Mouse (Mus musculus) brain, embryonic 18.5 days (tissue): ENCODE data around the gene Grsf1.

Source experiments
- DNase-seq: peaks from one replicate; pipeline ENCODE4 v3.0.0-alpha.2; 2012; ENCODE audit warnings: low read depth, low spot score

The Grsf1 gene

DNA sequence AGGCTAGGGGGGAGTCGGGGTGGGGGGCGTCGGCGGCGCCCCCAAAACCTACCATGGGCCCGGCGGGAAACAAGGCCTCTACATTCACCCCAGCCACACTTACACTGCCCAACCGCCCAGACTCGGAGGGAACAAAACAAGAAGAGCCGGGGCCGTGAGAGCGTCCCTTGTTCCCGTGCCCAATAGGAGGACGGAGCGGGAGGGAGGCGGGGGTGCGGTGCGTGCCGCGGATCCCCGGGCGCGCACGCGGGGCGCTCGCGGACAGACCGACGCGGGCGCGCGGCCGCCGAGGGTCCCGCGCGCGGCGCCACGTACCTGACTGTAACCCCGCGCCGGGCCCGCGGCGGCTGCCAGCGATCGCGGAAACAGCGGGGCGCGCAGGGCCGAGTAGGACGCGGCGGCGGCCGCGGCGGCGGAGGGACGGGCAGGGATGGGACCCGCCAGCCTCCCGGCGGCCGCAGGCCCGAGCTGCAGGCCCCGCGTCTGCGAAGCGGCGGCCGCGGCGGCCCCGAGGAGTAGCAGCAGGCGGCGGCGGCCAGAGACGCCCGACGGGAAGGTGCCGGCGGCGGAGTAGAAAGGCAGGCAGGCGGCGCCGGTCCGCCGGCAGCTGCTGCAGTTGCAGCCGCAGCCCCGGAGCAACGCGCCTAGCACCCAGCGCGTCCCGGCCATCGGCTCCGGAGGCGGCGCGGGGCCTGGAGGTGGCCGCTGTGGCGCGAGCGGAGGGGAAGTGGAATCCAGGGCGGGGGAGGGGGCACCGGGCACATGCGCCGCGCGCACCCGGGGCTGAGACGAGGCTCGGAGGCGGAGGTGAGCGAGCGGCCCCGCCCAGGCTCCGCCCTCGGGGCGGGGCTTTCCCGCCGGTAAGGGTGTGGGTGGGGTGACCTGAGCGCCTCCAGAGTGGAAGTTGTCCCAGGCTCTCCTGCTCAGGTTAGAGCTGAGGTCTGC, at the start of gene Grsf1:
Grsf1 (minus strand) TSS at position 729 of the 945 bp plus-strand sequence.
- DNase-seq, result peak; percentile 71

DNA sequence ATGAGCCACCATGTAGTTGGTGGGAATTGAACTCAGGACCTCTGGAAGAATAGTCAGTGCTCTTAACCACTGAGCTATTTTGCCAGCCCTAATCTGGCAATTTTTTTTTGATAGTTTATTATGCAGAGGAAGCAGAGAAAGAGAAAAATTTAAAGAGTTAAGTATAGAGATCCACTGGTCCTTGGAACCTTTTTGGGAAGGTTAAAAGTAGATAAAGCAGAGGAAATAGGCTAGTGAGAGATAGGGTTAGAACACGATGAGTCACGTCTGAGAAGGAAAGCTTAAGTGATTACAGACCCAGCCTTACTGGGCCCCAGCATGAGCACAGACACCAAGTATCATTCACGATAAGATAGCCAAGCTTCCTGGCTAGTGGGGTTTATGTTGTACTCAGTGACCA, 48.1 kb upstream of the Grsf1 start:
- DNase-seq, result no peak

DNA sequence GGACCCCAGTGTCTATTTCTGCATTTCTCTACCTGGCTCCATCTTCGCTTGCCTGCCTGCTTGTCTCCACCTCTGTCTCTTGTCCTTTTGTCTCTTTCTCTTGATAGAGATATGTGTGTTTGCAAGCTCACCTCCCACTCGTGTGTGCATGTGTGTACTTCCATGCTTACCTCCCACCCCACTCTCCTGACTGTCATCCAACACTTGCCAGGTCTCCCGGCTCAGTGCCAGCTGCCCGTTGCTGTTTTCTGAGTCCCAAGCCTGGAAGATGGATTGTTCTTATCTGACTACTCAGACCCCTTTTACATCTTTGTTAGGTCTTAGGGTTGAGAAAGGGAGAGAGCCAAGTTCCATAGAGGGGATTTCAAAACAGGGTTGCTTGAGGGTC, 46.2 kb upstream of the Grsf1 start:
- DNase-seq, result no peak

DNA sequence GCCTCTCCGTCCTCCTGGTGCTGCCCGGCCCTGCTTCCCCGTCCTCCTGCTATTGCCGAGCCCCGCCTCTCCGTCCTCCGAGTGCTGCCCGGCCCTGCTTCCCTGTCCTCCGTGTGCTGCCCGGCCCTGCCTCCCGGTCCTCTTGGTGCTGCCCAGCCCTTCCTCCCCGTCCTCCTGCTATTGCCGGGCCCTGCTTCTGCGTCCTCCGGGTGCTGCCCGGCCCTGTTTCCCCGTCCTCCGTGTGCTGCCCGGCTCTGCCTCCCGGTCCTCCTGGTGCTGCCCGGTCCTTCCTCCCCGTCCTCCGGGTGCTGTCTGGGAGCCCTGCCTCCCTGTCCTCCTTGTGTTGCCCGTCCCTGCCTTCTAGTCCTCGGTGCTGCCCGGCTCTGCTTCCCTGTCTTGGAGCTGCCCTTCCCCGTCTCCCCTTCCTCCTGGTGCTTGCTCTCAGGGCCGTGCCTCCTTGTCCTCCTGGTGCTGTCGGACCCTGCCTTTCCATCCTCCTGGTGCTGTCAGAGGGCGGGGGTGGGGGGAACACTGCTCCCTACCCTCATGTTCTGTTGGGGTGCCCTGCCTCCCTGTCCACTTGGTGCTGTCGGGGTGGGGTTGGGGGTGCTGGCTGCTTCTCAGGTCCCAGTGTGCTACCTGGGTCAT, 45.7 kb upstream of the Grsf1 start:
- DNase-seq, result no peak

DNA sequence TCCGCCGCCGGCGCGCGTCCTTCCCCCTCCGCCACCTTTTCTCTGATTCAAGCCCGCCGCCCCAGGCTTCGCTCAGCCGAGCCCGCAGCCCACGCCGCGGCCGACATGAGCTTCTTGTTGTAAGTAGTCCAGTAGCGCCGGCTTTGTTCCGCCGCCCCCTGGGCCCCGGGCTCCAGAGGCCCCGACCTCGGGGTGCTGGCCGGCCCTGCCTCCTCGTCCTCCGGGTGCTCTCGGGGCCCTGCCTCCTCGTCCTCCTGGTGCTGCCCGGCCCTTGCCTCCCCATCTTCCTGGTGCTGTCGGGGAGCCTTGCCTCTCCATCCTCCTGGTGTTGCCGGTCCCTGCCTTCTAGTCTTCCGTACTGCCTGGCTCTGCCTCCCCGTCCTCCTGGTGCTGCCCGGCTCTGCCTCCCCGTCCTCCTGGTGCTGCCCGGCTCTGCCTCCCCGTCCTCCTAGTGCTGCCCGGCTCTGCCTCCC, 45.1 kb upstream of the Grsf1 start:
- no peak for DNase-seq

DNA sequence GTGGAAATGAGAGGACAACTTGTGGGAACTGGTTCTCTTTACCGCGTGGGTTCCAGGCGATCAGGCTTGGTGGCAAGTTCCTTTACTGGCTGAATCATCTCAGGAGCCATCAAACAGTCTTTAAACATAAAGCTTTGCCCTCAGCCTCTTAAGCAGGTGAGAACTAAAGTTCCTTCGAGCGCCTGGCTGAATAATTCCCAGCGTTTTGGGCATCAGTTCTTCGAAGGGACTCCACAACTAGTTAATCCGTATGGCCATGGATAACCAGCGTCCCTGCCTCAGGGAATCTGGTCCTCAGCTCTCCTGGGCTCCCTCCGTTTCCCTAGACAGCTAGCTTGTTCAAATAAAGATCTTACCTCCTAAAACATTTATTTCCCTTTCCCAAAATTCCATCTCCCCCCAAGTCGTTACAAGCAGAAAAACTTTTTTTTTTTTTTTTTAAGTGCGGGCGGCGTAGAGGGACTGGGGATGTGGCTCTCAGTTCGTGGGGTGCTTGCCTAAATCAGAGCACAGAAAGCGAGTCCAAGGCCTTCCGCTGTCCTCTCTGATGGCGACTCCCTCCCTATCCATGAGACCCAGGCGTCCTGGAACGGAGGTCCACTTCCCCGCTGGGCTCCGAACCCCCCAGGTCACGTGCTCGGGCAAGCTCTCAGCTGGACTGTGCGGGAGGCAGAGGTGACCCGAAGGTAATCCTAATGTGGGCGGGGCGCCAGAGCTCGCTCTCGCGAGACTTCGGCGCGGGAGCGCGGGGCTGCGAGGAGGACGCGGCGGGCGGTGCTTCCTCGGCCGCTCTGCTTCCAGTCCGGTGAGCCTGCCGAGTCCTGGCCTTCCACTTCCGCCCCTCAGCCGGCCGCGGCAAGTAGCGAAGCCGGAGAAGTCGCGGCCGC, 44.4 kb upstream of the Grsf1 start, which contains the start of gene Mob1b:
Mob1b (plus strand) TSS at position 740 of the 887 bp plus-strand sequence.
- peak; percentile 77 for DNase-seq

DNA sequence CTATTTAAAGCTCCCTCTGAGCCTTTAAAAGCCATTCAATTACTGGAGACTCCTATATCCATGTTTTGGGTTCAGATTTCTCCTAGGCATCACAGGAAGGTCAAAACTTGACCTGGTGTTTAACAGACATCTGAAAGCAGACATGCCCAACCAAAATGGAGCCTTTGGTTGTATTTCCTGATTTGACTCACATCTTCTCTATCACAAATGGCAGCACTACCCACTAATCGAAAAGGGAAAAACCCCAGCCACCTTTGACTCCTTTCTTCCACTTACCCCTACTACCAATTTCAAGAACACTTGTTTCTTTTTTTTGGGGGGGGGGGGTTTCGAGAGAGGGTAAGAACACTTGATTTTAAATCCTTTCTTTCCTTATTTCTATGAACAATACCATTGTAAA, 41.0 kb upstream of the Grsf1 start:
- no peak for DNase-seq

DNA sequence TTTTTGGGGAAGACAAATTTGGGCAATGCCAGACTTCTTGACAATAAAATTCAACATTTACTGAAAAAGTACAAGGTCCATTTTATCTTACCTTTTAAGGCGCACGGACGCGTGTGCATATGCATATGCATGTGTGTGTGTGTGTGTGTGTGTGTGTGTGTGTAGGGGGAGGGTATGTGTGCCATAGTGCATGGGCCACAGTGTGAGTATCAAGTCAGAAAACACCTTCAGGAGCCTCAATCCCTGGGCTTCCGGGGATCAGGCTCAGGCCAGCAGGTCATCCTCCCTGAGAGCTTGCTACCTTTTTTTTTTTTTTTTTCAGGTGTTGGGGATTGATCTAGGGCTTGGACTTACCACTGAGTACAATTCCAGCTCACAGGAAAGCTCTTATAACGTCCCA, 36.4 kb upstream of the Grsf1 start:
- DNase-seq, result no peak

DNA sequence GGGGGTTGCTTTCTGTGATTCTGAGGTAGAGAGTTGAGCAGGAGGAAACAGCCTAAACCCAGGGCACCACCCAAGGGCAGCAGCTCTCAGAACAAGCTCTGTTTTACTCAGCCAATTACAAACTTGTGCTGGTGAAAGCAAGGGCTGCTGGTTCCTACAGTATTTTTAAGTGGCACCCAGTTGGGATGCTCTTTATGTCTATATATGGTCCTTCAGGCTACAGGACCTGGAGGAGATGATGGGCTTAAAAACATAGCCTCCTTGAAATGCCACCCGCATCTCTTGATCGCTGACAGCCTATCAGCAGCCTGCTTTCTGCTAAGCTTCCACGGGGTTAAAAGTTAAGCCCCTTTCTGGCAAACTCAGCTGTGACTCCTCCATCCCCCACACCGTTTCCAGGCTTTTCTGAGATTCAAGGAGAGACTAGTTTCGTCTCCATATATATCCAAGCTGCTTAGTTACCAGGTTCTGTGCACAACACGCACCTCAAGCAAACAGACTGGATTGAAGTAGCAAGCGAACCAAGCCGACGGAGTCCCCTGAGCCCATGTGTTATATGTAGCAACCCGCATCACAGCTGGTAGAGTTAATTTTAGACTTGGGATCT, 35.8 kb upstream of the Grsf1 start:
- no peak for DNase-seq

DNA sequence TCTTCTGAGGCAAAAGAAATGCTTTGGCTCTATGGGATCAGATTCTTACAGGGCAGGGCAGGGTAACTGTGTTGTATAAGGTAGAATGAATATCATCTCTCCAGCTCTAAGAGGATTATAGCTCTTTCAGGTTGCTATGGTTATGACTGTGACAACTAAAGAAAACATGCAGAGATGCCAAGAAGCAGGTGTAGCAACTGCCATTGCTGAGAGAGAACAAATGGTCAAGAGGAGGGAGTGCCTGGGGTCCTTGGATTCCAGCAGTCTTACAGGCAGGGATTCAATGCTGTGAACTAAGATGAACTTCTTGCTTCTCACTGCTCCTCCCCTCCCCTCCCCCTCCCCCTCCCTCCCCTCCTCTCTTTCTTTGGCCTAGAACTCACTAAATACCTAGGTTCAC, 35.2 kb upstream of the Grsf1 start:
- no peak for DNase-seq

DNA sequence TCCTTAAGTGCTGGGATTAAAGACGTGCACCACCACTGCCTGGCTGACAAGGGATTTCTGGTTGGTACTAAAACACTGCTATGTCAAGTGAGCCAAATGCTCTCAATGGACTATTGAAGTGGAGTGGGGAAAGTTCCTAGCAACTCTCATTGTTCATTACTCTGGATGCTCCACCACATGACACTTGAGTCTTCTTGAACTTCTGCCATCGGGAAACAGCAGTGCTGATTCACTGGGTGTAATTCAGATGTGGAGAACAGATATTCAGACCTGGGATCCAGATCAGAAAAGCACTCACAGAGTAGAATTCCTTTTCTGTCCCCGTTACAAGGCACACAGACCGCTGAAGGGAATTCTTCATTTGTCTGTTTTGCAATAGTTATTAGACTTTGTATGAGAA, 27.6 kb upstream of the Grsf1 start:
- DNase-seq, result no peak

DNA sequence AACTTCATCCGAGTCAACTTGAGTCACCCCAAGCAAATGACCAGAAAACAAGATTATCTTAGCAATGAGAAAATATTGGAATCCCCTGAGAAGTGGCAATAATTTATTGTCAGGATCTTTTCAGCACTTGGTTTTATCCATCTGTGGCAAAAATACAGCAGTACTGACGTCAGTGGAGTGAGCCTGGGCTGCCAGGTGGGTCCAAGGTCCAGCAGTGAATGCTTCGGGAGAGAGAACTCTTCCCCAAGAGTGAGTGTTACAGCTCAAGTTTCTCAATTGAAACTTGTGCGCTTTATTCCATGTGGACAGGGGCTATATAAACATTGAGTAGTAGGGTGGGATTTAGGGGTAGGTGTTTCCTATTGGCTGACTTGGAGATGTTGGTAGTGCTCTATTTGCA, 26.1 kb upstream of the Grsf1 start:
- DNase-seq, result no peak

DNA sequence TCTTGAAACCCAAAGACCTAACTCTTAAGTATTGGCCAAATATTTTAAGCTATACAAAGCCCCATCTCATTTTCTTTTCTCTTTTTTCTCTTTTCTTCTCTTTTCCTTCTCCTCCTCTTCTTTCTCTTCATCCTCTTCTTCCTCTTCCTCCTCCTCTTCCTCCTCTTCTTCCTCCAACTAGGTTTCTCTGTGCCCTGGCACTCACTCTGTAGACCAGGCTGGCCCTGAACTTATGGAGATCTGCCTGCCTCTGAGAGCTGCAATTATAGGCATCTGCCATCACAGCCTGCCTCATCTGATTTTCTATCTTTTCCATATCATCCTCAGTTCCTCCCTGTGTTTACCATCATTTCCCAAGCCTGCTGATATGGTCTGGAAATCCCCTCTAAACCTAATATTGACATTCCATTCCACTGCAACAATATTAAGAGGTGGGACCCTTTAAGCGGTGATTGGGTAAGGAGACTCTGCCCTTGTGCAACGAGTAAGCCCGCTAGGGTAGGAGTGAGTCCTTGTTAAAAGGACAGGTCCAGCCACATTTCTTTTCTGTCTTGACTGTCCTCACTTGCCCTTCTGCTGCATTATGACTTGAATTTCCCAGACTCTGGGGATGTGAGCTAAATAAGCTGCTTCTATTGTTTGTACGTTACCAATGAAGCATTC, 23.4 kb upstream of the Grsf1 start:
- no peak for DNase-seq

DNA sequence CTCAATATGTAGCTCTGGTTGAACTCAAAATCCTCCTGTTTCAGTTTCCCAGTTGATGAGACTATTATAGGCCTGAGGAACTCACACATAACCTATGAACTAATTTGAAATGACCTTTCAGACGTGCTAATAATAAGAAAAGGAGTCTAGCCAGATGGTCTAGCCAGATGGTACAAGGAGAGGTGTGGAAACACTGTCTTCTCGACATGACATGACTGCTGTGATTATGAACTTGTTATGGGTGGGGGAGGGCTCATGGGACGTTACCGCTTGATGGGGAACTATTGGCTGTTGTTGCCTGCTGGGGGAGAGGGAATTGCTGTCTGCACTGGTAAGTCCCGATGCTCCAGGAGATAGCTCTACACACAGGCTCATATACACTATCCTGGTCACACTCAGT, 21.3 kb upstream of the Grsf1 start:
- DNase-seq, result no peak

DNA sequence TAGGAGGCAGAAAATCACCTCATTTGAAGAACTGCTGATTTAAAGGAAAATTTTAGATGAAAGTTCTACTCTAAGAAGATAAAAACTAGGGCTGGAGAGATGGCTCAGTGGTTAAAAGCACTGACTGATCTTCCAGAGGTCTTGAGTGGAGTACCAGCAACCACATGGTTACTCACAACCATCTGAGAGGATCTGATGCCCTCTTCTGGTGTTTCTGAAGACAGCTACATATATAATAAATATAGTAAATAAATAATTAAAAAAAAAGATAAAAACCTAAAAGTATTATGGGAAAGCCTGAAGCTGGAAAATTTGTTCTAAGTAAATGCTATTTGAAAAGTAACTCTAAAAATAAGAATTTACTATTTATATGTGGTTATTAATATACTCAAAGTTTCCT, 17.1 kb upstream of the Grsf1 start:
- DNase-seq, result no peak

DNA sequence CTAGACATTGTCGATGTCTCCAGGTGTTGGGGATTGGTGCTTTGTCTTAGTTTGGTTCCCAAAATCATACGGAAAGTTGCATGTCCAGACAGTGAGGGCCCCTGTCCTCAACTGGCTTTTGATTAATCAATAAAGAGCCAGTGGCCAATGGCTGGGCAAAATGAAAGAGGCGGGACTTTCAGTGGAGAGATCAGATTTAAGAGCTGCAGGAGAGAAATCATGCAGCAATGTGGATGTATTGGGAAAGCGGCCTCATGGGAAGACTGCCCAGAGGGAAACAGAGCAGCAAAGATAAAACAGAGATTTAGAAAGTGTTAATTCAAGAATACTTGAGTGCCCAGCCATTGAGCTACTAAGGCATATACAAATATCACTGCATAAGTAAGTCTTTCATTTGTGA, 16.6 kb upstream of the Grsf1 start:
- no peak for DNase-seq

DNA sequence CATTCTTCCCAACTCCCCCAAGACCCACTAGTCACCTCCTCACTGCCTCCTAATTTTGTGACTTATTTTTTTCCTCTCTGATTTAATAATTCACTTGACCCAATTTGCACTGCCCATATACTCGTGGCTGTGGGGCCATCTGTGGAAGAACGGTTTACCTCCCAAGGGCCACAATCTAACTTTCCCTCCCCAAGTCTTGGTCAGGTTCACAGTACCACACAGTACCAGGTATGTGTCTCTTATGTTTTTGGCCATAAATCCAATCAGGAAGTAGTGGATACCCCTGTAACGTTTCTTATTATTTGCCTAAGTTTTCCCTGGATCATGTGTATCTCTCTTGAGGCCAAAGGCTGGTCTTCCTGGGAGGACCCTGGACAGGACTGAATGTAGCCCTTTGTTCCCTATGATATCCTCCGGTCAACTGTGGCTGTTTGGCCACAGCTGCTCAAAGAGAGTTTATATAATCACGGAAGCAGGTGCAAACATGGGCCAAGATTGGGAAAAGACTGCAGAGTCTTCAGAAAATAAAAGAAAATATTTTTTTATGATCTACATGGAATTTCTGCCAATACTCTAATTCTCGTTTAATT, 15.6 kb upstream of the Grsf1 start:
- DNase-seq, result no peak

DNA sequence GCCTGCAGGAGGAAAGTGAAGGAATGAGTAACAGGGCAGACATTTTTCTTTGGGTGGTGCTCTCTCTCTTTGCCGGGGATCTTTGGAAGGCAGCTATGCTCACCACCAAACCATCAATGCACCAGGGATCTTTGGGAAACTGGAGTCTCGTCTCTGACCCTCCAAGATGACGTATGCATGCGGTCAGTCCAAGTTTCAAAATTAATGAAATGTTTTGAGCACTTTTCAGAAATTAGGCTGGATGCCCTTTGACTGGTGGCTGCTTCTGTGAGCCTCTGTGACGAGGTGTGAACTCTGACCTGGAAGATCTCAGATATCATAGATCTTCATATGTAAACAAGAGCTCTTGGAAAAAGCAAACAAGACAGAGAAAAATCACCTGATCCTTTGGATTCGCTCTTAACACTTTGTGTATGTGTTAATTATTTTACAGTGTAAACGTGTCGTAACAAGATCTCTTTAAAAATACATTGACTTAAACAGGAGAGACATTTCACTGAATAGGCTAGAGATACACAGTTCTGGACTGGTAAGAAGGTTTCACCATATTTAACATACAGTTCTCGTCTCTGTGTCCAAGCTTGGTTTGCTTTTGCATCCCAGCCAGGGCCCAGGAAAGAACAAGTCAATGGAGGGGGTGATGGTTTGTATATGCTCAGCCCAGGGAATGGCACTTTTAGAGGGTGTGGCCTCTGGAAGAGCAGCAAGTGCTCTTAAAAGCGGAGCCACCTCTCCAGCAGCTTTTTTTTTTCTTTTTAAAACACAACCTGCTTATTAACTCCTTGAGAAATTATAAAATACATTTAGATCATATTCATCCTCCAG, 14.9 kb upstream of the Grsf1 start:
- DNase-seq, result no peak

DNA sequence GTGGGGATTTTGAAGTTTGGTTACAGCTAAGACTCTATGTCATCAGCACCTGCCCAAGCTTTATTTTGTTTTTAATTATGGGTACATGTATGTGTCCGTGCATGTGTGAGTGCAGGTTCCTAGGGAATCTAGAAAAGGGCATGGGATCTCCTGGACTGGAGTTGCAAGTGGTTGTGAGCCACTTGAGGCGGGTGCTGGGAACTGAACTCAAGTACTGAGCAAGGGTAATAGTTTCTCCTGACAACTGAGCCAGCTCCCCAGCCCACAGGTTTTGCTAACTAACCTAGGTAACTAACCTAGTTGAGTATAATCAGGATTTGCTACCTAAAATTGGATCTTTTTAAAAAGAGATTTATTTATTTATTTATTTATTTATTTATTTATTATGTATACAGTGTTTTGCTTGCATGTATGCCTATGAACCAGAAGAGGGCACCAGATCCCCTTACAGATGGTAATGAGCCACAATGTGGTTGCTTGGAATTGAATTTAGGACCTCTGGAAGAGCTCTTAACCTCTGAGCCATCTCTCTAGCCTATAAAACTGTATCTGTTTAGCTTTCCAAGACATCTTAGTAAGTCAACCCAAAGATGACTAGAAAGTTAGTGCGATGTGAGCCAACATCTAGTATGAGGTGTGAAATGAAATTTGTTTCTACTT, 13.4 kb upstream of the Grsf1 start:
- DNase-seq, result no peak
